Mouse (Mus musculus): Measurements from ENCODE around the gene Tdrd12. TPM values are rescaled to one million over a fixed set of nuclear protein-coding genes. Genes with fewer than 3 reads are reported as not detected.
"Not testable (repeated sequence)": the region's sequence is repeated elsewhere in the genome, so short reads cannot be mapped to it uniquely, and the experiment has no call there.

Tdrd12 gene
- total RNA-seq, 4 experiments from 2014 or later: 0.16 to 0.63 TPM; not detected in 2

GRCm38 (mm10) chr7:35555224-35556204, 18.0 kb upstream of the Tdrd12 start:
- DNase-seq: peak; percentile 85

GRCm38 (mm10) chr7:35554605-35555175, 17.1 kb upstream of the Tdrd12 start:
- peak; percentile 8 for DNase-seq

- no peak for DNase-seq
These were observed 16.4 kb upstream of the Tdrd12 start for GRCm38 (mm10) chr7:35553751-35554604.

- peak; percentile 35 for DNase-seq
These were observed 8.3 kb upstream of the Tdrd12 start for GRCm38 (mm10) chr7:35545881-35546280.

- DNase-seq: no peak
These were observed 1.6 kb downstream of the Tdrd12 start for GRCm38 (mm10) chr7:35535750-35536512.

- DNase-seq: not testable (repeated sequence)
These were observed 7.0 kb downstream of the Tdrd12 start for GRCm38 (mm10) chr7:35530544-35530943.

- no peak for DNase-seq
These were observed 7.5 kb downstream of the Tdrd12 start for GRCm38 (mm10) chr7:35530026-35530425.

- DNase-seq: no peak
These were observed 10.8 kb downstream of the Tdrd12 start for GRCm38 (mm10) chr7:35526795-35527194.

GRCm38 (mm10) chr7:35501995-35502394, 35.5 kb downstream of the Tdrd12 start:
- no peak for DNase-seq

- no peak for DNase-seq
These were observed 40.0 kb downstream of the Tdrd12 start for GRCm38 (mm10) chr7:35497516-35497915.

- no peak for DNase-seq
These were observed 46.5 kb downstream of the Tdrd12 start for GRCm38 (mm10) chr7:35491005-35491404.

GRCm38 (mm10) chr7:35490186-35490585, 47.4 kb downstream of the Tdrd12 start:
- DNase-seq: no peak

- DNase-seq: no peak
These were observed 51.0 kb downstream of the Tdrd12 start for GRCm38 (mm10) chr7:35486553-35486952.

GRCm38 (mm10) chr7:35485126-35485525, 52.4 kb downstream of the Tdrd12 start:
- no peak for DNase-seq

- DNase-seq: no peak
These were observed 61.1 kb downstream of the Tdrd12 start for GRCm38 (mm10) chr7:35476457-35476856.

GRCm38 (mm10) chr7:35470794-35471193, 66.8 kb downstream of the Tdrd12 start:
- DNase-seq: no peak

- no peak for DNase-seq
These were observed 69.7 kb downstream of the Tdrd12 start for GRCm38 (mm10) chr7:35467856-35468255.

GRCm38 (mm10) chr7:35465027-35465426, 72.5 kb downstream of the Tdrd12 start:
- no peak for DNase-seq

GRCm38 (mm10) chr7:35460971-35461370, 76.6 kb downstream of the Tdrd12 start:
- DNase-seq: no peak

- no peak for DNase-seq
These were observed 81.3 kb downstream of the Tdrd12 start for GRCm38 (mm10) chr7:35456091-35456814.

- DNase-seq: no peak
These were observed 88.7 kb downstream of the Tdrd12 start for GRCm38 (mm10) chr7:35448867-35449266.
